31 mouse cellular contexts compared by ENCODE assay signal in the genomic region with DNA sequence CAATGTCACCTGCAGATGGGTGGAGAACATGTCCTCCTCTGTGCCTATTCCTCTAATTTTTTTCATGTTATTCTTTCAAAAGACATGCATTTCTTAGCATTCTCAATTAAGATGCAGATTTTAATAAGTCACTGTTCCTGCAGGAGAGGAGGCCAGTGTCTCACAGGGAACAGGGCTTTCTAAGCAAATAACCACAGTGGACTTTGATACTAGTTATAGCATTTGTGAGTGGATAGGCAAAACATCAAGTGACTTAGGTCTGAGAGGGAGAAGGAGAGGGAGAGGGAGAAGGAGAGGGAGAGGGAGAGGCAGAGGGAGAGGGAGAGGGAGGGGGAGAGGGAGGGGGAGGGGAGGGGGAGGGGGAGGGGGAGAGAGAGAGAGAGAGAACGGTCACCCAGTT. TPM values are rescaled to one million over a fixed set of nuclear protein-coding genes. Genes with fewer than 3 reads are reported as not detected.
A peak's percentile ranks its signal among the peaks of the same experiment; 100 is the strongest.
DNase-seq lines count a peak whose midpoint lies in the region; ATAC-seq and TF ChIP-seq lines count a peak whose summit lies in the region.
"Had no signal": no experiment of that assay in that cellular context is flagged by ENCODE, and none has a peak within 500 bp of the region (broad histone marks: within the 10 kb centered on the region; RNA-seq: fewer than 3 reads in every experiment).

No protein-coding gene starts in this region.

- TF ChIP-seq POLR2A in liver, adult 2 months (IDR thresholded peaks at IDR 0.05; ENCODE audit: extremely low read depth, insufficient read depth, low read length), result no peak

- H3K9ac ChIP-seq in liver, adult 2 months (ENCODE audit: low read depth, low read length), result no peak overlapping the region
- H3K9ac ChIP-seq in liver, embryonic 11.5 days (ENCODE audit: low read depth, low read length), result no peak overlapping the region
- H3K9ac ChIP-seq: heart, embryonic 15.5 days; limb, embryonic 12.5 days; liver, embryonic 12.5 days; liver, postnatal 0 days; midbrain, embryonic 12.5 days; neural tube, embryonic 13.5 days had no signal

- H3K36me3 ChIP-seq in liver, adult 2 months (ENCODE audit: control insufficient read depth, insufficient read depth, low read length), result no peaks in the 10 kb centered on the region
- H3K36me3 ChIP-seq in liver, embryonic 11.5 days (ENCODE audit: control insufficient read depth, insufficient read depth, low read length), result no peaks in the 10 kb centered on the region
- H3K36me3 ChIP-seq: heart, embryonic 10.5 days; heart, embryonic 15.5 days; limb, embryonic 12.5 days; liver, embryonic 12.5 days; midbrain, embryonic 12.5 days; neural tube, embryonic 13.5 days had no signal

- no peaks in the 10 kb centered on the region for H3K79me2 ChIP-seq in liver, adult 2 months (ENCODE audit: control insufficient read depth, insufficient read depth, low read length)

- TF ChIP-seq CTCF in liver, adult 2 months (IDR thresholded peaks at IDR 0.05; ENCODE audit: low read depth, low read length), result no peak

- peaks cover 31% of the 10 kb centered on the region for H3K4me1 ChIP-seq in liver, adult 2 months (ENCODE audit: control insufficient read depth, insufficient read depth, low read length)
- 0 out of 2 replicates have a peak, but pooled peaks cover 3% of the 10 kb centered on the region for H3K4me1 ChIP-seq in liver, embryonic 11.5 days (replicated peaks; ENCODE audit: control insufficient read depth, insufficient read depth, low read length)
- H3K4me1 ChIP-seq: heart, embryonic 15.5 days; liver, embryonic 12.5 days; megakaryocyte, embryonic 14.5 days; midbrain, embryonic 12.5 days had no signal

- intact Hi-C loops in left cerebral cortex, postnatal 14 days (cut with DNase I), result no loop called here

- no peaks in the 10 kb centered on the region for H3K9me3 ChIP-seq in liver, embryonic 11.5 days (ENCODE audit: control insufficient read depth, low read length)
- H3K9me3 ChIP-seq: heart, embryonic 10.5 days; heart, embryonic 15.5 days; limb, embryonic 12.5 days; liver, embryonic 12.5 days; midbrain, embryonic 12.5 days; neural tube, embryonic 13.5 days had no signal

- H3K27ac ChIP-seq in liver, adult 2 months (replicated peaks; ENCODE audit: insufficient read depth, low read depth, low read length), result no peak overlapping the region
- H3K27ac ChIP-seq in liver, embryonic 11.5 days (ENCODE audit: low read depth, low read length), result no peak overlapping the region
- H3K27ac ChIP-seq: heart, embryonic 10.5 days; heart, embryonic 15.5 days; limb, embryonic 12.5 days; liver, embryonic 12.5 days; midbrain, embryonic 12.5 days; neural tube, embryonic 13.5 days; stomach, postnatal 0 days had no signal

- DNase-seq in kidney, adult 11 months, result peak; percentile 25
- DNase-seq in kidney, postnatal 10 days, result no peak
- DNase-seq in liver, adult 2 months (ENCODE audit: extremely low read depth, low read depth, low spot score), result peak; percentile 54
- DNase-seq in liver, embryonic 11.5 days (ENCODE audit: low spot score), result no peak
- DNase-seq in kidney, postnatal 14 days, result peak; percentile 37
- DNase-seq in left cerebral cortex, postnatal 14 days (ENCODE audit: low spot score in 2 of 2), result no peak
- DNase-seq in cerebellum, postnatal 25 days, result no peak
- DNase-seq: adrenal gland, postnatal 14 days; cerebellum, adult 11 months; cerebellum, adult 9-10 months; embryo, embryonic 11 days; layer of hippocampus, adult 9-11 months; liver, postnatal 0 days; lung, postnatal 4 days; right cerebral cortex, postnatal 4 days; thymus, adult 18-20 months; thymus, postnatal 25 days had no signal

- no peak overlapping the region for H3K4me2 ChIP-seq in liver, embryonic 11.5 days
- H3K4me2 ChIP-seq: heart, embryonic 15.5 days; limb, embryonic 12.5 days; liver, embryonic 12.5 days; midbrain, embryonic 12.5 days; neural tube, embryonic 13.5 days had no signal

- H3K4me3 ChIP-seq in liver, adult 2 months (ENCODE audit: insufficient read depth, low read depth, low read length), result no peak overlapping the region
- no peak overlapping the region for H3K4me3 ChIP-seq in liver, embryonic 11.5 days (ENCODE audit: low read depth, low read length)
- H3K4me3 ChIP-seq: erythroblast, embryonic 14.5 days; heart, embryonic 10.5 days; heart, embryonic 15.5 days; limb, embryonic 12.5 days; liver, embryonic 12.5 days; megakaryocyte, embryonic 14.5 days; midbrain, embryonic 12.5 days; myocyte; neural tube, embryonic 13.5 days had no signal

- 75% methylated on average over 1 of the region's 1 CpGs for WGBS in liver, adult 2 months
- 50% methylated on average over 1 of the region's 1 CpGs for WGBS in liver, embryonic 11.5 days

- no peaks in the 10 kb centered on the region for H3K27me3 ChIP-seq in liver, adult 2 months (ENCODE audit: control insufficient read depth, insufficient read depth, low read length)
- H3K27me3 ChIP-seq in liver, embryonic 11.5 days (replicated peaks; ENCODE audit: control insufficient read depth, insufficient read depth, low read length), result no peaks in the 10 kb centered on the region
- H3K27me3 ChIP-seq: heart, embryonic 15.5 days; limb, embryonic 12.5 days; liver, embryonic 12.5 days; megakaryocyte, embryonic 14.5 days; Patski had no signal

- ATAC-seq in liver, embryonic 11.5 days (replicated peaks; ENCODE audit: low FRiP score), result no peak
- ATAC-seq: forebrain, embryonic 16.5 days; hindbrain, embryonic 16.5 days; liver, embryonic 12.5 days; liver, postnatal 0 days; Patski had no signal

RNA-seq across cellular contexts. Expression of gene Maf, which starts 50.4 kb away (rescaled TPM):
- 9.9 and 10.6 TPM in 2 replicates for total RNA-seq in liver, adult 2 months (2014; rRNA removed)
- polyA plus RNA-seq in liver, adult 2 months (2012; rRNA removed), result 5.0 and 6.4 TPM in 2 replicates
- polyA plus RNA-seq in liver, embryonic 11.5 days (2014; fragmentation: Nextera tagmentation; extraction: Ambion mirVana), result 3.8 and 4.9 TPM in 2 replicates
- total RNA-seq in left cerebral cortex, postnatal 14 days (2021), result 10 to 100 TPM; 24.7 to 25.5 TPM
- total RNA-seq: MEL had no signal

Comparison
In these comparisons a context has a peak if more than half of its experiments do, and no peak if none do; other contexts are left out.
1. DNase-seq: peak in kidney, adult 11 months (single experiment), liver, adult 2 months (single experiment) and kidney, postnatal 14 days (single experiment); none in kidney, postnatal 10 days (single experiment), liver, embryonic 11.5 days (single experiment), left cerebral cortex, postnatal 14 days (0 of 2) and cerebellum, postnatal 25 days (0 of 2).